Mouse (Mus musculus) heart, embryonic 14.5 days (tissue): ENCODE data around the gene Clic4. TPM values are rescaled to one million over a fixed set of nuclear protein-coding genes. Genes with fewer than 3 reads are reported as not detected.

Experiments used
- ATAC-seq: fragments of 200-750 bp; cut with Nextera tagmentation; 2 replicates; pipeline ENCODE4 v1.8.0; 2017; ENCODE audit warnings: low read depth, moderate TSS enrichment; ENCODE audit not compliant: insufficient number of reproducible peaks, insufficient read depth, low FRiP score
- H3K27ac ChIP-seq, 2 experiments: fragments of 200-500 bp in 1 of 2; fragments of 300-500 bp in 1 of 2; sonication (generic) in 1 of 2; replicated peaks in 1 of 2; 2 replicates each; pipeline ENCODE4 v1.5.1; 2012 to 2014; ENCODE audit warnings: low read depth in 2 of 2, low read length in 2 of 2, control low read depth in 1 of 2, mild to moderate bottlenecking in 1 of 2, mixed read lengths in 1 of 2; ENCODE audit not compliant: control insufficient read depth in 1 of 2, insufficient read depth in 1 of 2
- H3K27me3 ChIP-seq: fragments of 300-500 bp; sonication (generic); 2 replicates; pipeline ENCODE4 v1.6.1; 2014; ENCODE audit warnings: mild to moderate bottlenecking, low read length, control low read depth; ENCODE audit not compliant: control insufficient read depth, insufficient read depth
- H3K36me3 ChIP-seq: fragments of 300-500 bp; sonication (generic); 2 replicates; pipeline ENCODE4 v1.6.1; 2014; ENCODE audit warnings: mild to moderate bottlenecking, control low read depth, low read length, mixed read lengths; ENCODE audit not compliant: control insufficient read depth, insufficient read depth
- H3K4me1 ChIP-seq, 2 experiments: fragments of 200-500 bp in 1 of 2; fragments of 300-500 bp in 1 of 2; sonication (generic) in 1 of 2; 2 replicates each; pipeline ENCODE4 v1.6.1; 2012 to 2014; ENCODE audit warnings: low read length in 2 of 2, control low read depth in 1 of 2, mixed read lengths in 1 of 2; ENCODE audit not compliant: control insufficient read depth in 2 of 2, insufficient read depth in 2 of 2
- H3K4me2 ChIP-seq: fragments of 300-500 bp; sonication (generic); 2 replicates; pipeline ENCODE4 v1.6.1; 2014; ENCODE audit warnings: mild to moderate bottlenecking, low read length
- H3K4me3 ChIP-seq, 2 experiments: fragments of 200-500 bp in 1 of 2; fragments of 300-500 bp in 1 of 2; sonication (generic) in 1 of 2; 2 replicates each; pipeline ENCODE4 v1.5.1; 2012 to 2014; ENCODE audit warnings: low read length in 2 of 2, mild to moderate bottlenecking in 2 of 2, control low read depth in 1 of 2, low read depth in 1 of 2, moderate library complexity in 1 of 2; ENCODE audit not compliant: control insufficient read depth in 1 of 2, insufficient read depth in 1 of 2
- H3K9ac ChIP-seq: fragments of 300-500 bp; sonication (generic); 2 replicates; pipeline ENCODE4 v1.6.1; 2014; ENCODE audit warnings: mild to moderate bottlenecking, low read length
- H3K9me3 ChIP-seq: fragments of 300-500 bp; sonication (generic); 2 replicates; pipeline ENCODE4 v1.6.1; 2016; ENCODE audit warnings: low read length, control low read depth; ENCODE audit not compliant: control insufficient read depth
- WGBS: fragments of 180-500 bp; shearing (Covaris S2); extraction: QIAGEN DNeasy Blood & Tissue Kit; methylation state at CpG from one replicate; pipeline ENCODE4 v1.1.7; 2014; 5-methylcytosine and 5-hydroxymethylcytosine counted together
- polyA plus RNA-seq: library from polyadenylated mRNA; unstranded; fragments of >200 nt; fragmentation: Nextera tagmentation; extraction: Ambion mirVana; gene quantifications from 2 replicates; pipeline ENCODE4 v1.2.1, GENCODE M21; 2014

Clic4 gene
- polyA plus RNA-seq, 1 experiment from 2014 or later = 181 TPM

GRCm38 (mm10) chr4:135248250-135249018 is 24.2 kb downstream of the Clic4 start:
- peak overlapping the region; percentile 48; the same call in 1 of the 2 replicates for H3K9ac ChIP-seq
- H3K36me3 ChIP-seq = peaks cover 5% of the 10 kb centered on the region; the same call in 1 of the 2 replicates
- peak overlapping the region; percentile 30 to 58; a peak in 2 of 4 replicates for H3K27ac ChIP-seq
- H3K4me2 ChIP-seq = no peak overlapping the region
- 63% methylated on average over 9 of the region's 9 CpGs for WGBS
- H3K9me3 ChIP-seq = no peaks in the 10 kb centered on the region
- no peak for ATAC-seq
- no peak overlapping the region for H3K4me3 ChIP-seq
- H3K4me1 ChIP-seq = peaks cover 26 to 67% of the 10 kb centered on the region in 2 experiments
- no peaks in the 10 kb centered on the region for H3K27me3 ChIP-seq

GRCm38 (mm10) chr4:135246866-135247756 is 25.5 kb downstream of the Clic4 start:
- no peak overlapping the region for H3K4me2 ChIP-seq
- no peak overlapping the region for H3K4me3 ChIP-seq
- peaks cover 5% of the 10 kb centered on the region; the same call in 1 of the 2 replicates for H3K36me3 ChIP-seq
- WGBS = 64% methylated on average over 23 of the region's 23 CpGs
- 0 out of 2 replicates have a peak overlapping the region, but pooled peaks have one; percentile 31 for H3K9ac ChIP-seq
- ATAC-seq = no peak
- peak overlapping the region; percentile 36 to 58; a peak in 2 of 4 replicates for H3K27ac ChIP-seq
- no peaks in the 10 kb centered on the region for H3K9me3 ChIP-seq
- peaks cover 20 to 66% of the 10 kb centered on the region in 2 experiments for H3K4me1 ChIP-seq
- H3K27me3 ChIP-seq = no peaks in the 10 kb centered on the region

- Histone ChIP-seq H3K27ac (peak overlapping the region in 1 of 2 experiments; percentile 41; a peak in 1 of 4 replicates), H3K9ac (no peak overlapping the region), H3K4me2 (no peak overlapping the region), H3K36me3 (peaks cover 5% of the 10 kb centered on the region; the same call in 1 of the 2 replicates), H3K9me3 (no peaks in the 10 kb centered on the region), H3K27me3 (no peaks in the 10 kb centered on the region), H3K4me1 (peaks cover 23 to 66% of the 10 kb centered on the region in 2 experiments), H3K4me3 (no peak overlapping the region)
- 80% methylated on average over 2 of the region's 2 CpGs for whole genome bisulfite sequencing
- no peak for ATAC-seq
Measured at GRCm38 (mm10) chr4:135246444-135246843, 26.2 kb downstream of the Clic4 start.

- H3K4me1 ChIP-seq = peaks cover 27 to 66% of the 10 kb centered on the region in 2 experiments
- H3K4me2 ChIP-seq = no peak overlapping the region
- 0 out of 4 replicates have a peak overlapping the region, but pooled peaks of 1 of the 2 experiments have one; percentile 41 for H3K27ac ChIP-seq
- ATAC-seq = no peak
- no peaks in the 10 kb centered on the region for H3K9me3 ChIP-seq
- no peak overlapping the region for H3K9ac ChIP-seq
- H3K4me3 ChIP-seq = no peak overlapping the region
- H3K36me3 ChIP-seq = peaks cover 5% of the 10 kb centered on the region; the same call in 1 of the 2 replicates
- 84% methylated on average over 11 of the region's 11 CpGs for WGBS
- H3K27me3 ChIP-seq = no peaks in the 10 kb centered on the region
Measured at GRCm38 (mm10) chr4:135245841-135246240, 26.8 kb downstream of the Clic4 start.

DNA sequence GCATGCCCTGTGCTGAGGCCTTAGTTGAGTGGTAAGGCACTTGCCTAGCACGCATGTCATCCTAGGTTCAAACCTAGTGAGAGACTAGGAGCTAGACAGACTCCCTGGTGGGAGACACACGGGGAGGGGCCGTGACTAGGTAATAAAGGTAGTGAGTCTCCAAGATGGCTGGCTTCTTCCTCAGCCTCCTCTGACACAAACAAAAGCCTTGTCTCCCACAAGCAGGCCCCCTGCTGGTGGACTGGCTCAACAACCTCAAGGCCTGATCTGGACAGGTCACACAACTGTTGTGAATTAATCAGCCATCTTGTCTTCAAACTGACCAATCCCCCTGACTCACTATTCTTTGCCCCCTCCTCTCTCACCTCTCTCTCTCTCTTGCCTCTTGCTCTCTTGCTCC is 28.3 kb downstream of the Clic4 start:
- WGBS = 92% methylated on average over 3 of the region's 3 CpGs
- peaks cover 34 to 78% of the 10 kb centered on the region in 2 experiments for H3K4me1 ChIP-seq
- no peak overlapping the region for H3K4me2 ChIP-seq
- no peaks in the 10 kb centered on the region for H3K27me3 ChIP-seq
- no peak for ATAC-seq
- no peaks in the 10 kb centered on the region for H3K9me3 ChIP-seq
- H3K4me3 ChIP-seq = no peak overlapping the region
- H3K9ac ChIP-seq = no peak overlapping the region
- H3K27ac ChIP-seq = no peak overlapping the region
- peaks cover 3% of the 10 kb centered on the region; the same call in 1 of the 2 replicates for H3K36me3 ChIP-seq

DNA sequence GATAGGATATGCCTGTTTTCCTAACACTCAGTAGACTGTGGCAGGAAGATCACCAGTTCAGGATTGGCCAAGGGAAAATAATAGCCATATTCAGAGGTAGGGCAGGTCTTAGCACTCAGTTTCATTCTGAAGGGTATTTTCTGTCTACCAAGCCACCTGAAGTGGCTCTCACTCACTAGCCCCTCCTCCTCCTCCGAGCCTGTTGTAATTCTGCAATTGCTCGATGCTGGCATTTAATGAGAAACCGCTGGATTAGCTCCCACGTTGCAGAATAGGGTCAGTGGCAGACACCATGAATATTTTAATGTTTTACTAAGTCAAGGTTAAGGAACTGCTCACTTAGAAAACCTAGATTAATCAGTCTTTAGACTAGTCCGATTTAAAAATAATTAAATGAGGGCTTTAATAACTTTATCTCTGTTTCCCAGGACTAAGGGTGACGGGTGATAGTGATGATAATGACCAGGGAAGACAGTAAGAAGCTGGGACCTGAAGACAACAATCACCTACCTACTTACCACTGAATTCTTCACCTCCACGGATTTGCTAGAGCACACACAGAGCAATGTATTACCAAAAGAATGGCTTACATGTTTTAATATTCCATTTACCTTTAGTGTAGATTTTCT is 29.6 kb downstream of the Clic4 start:
- Histone ChIP-seq H3K4me1 (peaks cover 38 to 85% of the 10 kb centered on the region in 2 experiments), H3K4me2 (no peak overlapping the region), H3K27ac (peak overlapping the region; percentile 14 to 90; a peak in 1 of 4 replicates), H3K9me3 (no peaks in the 10 kb centered on the region), H3K27me3 (no peaks in the 10 kb centered on the region), H3K36me3 (peaks cover 9% of the 10 kb centered on the region), H3K4me3 (no peak overlapping the region), H3K9ac (no peak overlapping the region)
- ATAC-seq = no peak
- WGBS = 77% methylated on average over 7 of the region's 7 CpGs

DNA sequence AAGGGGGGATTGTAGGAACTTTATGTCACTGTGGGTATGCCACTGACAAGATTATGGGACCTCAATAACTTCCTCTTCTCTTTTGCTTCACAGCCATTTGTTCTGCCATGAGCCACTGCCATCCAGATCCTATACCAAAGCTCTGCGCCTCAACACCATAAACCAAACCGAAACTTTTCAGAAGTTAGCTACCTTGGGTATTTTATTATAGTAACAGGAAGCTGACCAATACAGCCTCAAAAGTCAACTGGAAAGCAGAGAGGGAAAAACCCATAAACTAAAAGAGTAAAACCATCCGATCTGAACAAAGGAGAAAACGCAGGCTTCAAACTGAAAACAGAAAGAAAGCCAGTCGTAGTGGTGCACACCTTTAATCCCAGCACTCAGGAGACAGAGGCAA is 30.2 kb downstream of the Clic4 start:
- WGBS = 88% methylated on average over 5 of the region's 5 CpGs
- no peak for ATAC-seq

More for the DNA sequence above, 30.2 kb downstream of the Clic4 start:
- Histone ChIP-seq H3K27ac (peak overlapping the region; percentile 1 to 90; a peak in 2 of 4 replicates), H3K9ac (no peak overlapping the region), H3K27me3 (no peaks in the 10 kb centered on the region), H3K4me3 (no peak overlapping the region), H3K4me1 (peaks cover 39 to 85% of the 10 kb centered on the region in 2 experiments), H3K4me2 (no peak overlapping the region), H3K9me3 (no peaks in the 10 kb centered on the region), H3K36me3 (peaks cover 15% of the 10 kb centered on the region)
